Mouse (Mus musculus) hindbrain, embryonic 16.5 days (tissue): ENCODE measurements around the gene Ric8a. TPM values are rescaled to one million over a fixed set of nuclear protein-coding genes. Genes with fewer than 3 reads are reported as not detected.

ENCODE experiments used
- ATAC-seq: fragments of 200-750 bp; cut with Nextera tagmentation; 2 replicates; pipeline ENCODE4 v1.8.0; 2017; ENCODE audit warnings: moderate TSS enrichment, moderate library complexity
- H3K27ac ChIP-seq: fragments of 300-500 bp; sonication (generic); 2 replicates; pipeline ENCODE4 v1.5.1; 2014; ENCODE audit warnings: low read depth, mild to moderate bottlenecking, control low read depth, low read length, moderate library complexity
- H3K27me3 ChIP-seq: fragments of 300-500 bp; sonication (generic); replicated peaks from 2 replicates; pipeline ENCODE4 v1.6.1; 2014; ENCODE audit warnings: low read length; ENCODE audit not compliant: control insufficient read depth, insufficient read depth
- H3K36me3 ChIP-seq: fragments of 300-500 bp; sonication (generic); 2 replicates; pipeline ENCODE4 v1.6.1; 2014; ENCODE audit warnings: mild to moderate bottlenecking, low read length, moderate library complexity, mixed read lengths; ENCODE audit not compliant: control insufficient read depth, insufficient read depth
- H3K4me1 ChIP-seq: fragments of 300-500 bp; sonication (generic); 2 replicates; pipeline ENCODE4 v1.6.1; 2014; ENCODE audit warnings: low read depth, low read length; ENCODE audit not compliant: control insufficient read depth, insufficient read depth
- H3K4me2 ChIP-seq: fragments of 300-500 bp; sonication (generic); 2 replicates; pipeline ENCODE4 v1.6.1; 2014; ENCODE audit warnings: mild to moderate bottlenecking, low read length, control low read depth, moderate library complexity
- H3K4me3 ChIP-seq: fragments of 300-500 bp; sonication (generic); 2 replicates; pipeline ENCODE4 v1.5.1; 2014; ENCODE audit warnings: mild to moderate bottlenecking, low read length, control low read depth, moderate library complexity
- H3K9ac ChIP-seq: fragments of 300-500 bp; sonication (generic); 2 replicates; pipeline ENCODE4 v1.6.1; 2014; ENCODE audit warnings: low read depth, mild to moderate bottlenecking, control low read depth, low read length, moderate library complexity
- H3K9me3 ChIP-seq: fragments of 300-500 bp; sonication (generic); 2 replicates; pipeline ENCODE4 v1.6.1; 2014; ENCODE audit warnings: mild to moderate bottlenecking, low read length, moderate library complexity; ENCODE audit not compliant: control insufficient read depth
- WGBS: fragments of 180-500 bp; shearing (Covaris S2); extraction: QIAGEN DNeasy Blood & Tissue Kit; methylation state at CpG from one replicate; pipeline ENCODE4 v1.1.7; 2014; 5-methylcytosine and 5-hydroxymethylcytosine counted together
- polyA plus RNA-seq: library from polyadenylated mRNA; unstranded; fragments of >200 nt; fragmentation: Nextera tagmentation; extraction: Ambion mirVana; gene quantifications from 2 replicates; pipeline ENCODE4 v1.2.1, GENCODE M21; 2015

Ric8a gene
- polyA plus RNA-seq, 1 experiment from 2014 or later, result 112 TPM

DNA sequence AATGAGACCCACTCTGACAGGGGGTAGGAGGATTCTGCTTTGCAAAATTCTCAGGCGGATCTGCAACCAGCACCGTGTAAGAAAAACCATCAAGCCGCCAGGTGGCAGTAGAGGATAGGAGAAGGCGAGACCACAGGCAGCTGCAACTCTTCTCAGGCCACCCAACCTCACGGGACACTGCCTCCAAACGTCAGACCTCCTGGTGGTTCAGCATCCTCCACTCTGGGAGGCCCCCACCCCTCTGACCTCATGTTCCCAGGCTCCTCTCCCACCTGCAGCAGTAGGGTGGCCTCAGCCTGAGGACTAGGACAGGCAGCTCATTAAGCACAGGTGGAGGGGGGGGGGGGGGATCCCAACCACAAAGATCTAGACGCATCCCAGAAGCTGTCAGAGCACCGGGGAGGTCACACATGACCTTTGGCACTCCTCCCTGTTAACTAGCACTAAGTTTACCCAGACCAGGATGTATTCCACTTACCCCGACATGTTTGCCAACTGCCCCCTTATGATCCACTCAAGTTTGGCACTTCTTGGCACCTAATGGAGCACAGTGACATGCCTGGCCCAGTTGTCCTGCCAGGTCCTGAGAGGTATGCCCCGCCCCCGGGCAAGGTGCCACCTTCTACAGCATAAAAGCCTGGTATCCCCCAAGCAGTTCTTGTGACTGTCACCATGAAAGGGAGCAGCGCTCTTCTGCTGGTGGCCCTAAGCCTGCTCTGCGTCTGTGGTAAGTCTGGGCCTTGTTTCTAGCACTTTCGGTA lies 11.7 kb upstream of the Ric8a start, which contains the start of gene Scgb1c1:
Gene Scgb1c1 (plus strand): TSS at position 643 of the 761 bp plus-strand sequence.
- Histone ChIP-seq H3K9me3 (no peaks in the 10 kb centered on the region), H3K27ac (no peak within 1 kb of the TSS), H3K4me2 (no peak within 1 kb of the TSS), H3K4me1 (no peaks in the 10 kb centered on the region), H3K9ac (no peak within 1 kb of the TSS), H3K4me3 (no peak within 1 kb of the TSS), H3K27me3 (0 out of 2 replicates have a peak, but pooled peaks cover 6% of the 10 kb centered on the region), H3K36me3 (no peaks in the 10 kb centered on the region)
- WGBS, result 29% methylated on average over 14 of the region's 14 CpGs
- peak; percentile 85 for ATAC-seq

DNA sequence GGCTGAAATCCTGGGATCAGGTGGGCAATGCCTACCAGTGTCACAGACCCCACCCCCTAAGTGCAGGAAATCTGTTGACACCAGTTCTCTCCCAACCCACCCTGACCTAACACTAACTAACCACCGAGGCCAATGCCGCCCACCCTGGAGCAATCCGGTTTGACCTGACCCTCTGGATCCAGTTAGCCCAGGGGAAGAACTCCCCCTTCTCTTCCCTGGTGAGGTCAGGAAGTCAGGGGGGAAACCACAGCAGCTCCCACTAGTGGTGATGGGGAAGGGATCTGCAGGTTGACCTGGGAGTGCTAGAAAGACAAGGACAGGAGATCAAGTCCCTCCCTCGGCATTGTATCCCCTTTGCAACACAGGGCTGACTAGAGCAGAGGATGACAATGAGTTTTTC lies 11.1 kb upstream of the Ric8a start:
- ATAC-seq, result no peak
- WGBS, result 54% methylated on average over 4 of the region's 4 CpGs

DNA sequence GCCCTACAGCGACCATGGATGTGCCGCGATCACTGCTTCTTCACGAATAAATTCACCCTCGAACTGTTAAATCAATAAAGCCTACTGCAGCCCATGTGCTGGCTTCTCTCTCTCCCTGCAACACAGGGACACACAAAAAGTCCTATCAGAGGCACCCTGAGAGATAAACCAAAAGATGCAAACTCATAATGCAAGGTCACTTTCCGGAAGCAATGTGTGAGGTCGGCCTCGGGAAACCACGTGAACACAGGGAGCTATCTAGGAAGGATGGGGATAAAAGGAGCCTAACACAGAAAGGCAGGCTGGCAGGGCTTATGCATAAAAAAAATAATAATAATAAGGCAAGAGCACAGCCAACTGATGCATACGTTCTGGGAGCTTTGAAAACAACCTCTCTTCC lies 10.1 kb upstream of the Ric8a start:
- WGBS, result 90% methylated on average over 10 of the region's 10 CpGs
- ATAC-seq, result no peak
- H3K9ac ChIP-seq, result no peak overlapping the region

More for the DNA sequence above, 11.1 kb upstream of the Ric8a start:
- Histone ChIP-seq H3K9me3 (no peaks in the 10 kb centered on the region), H3K36me3 (no peaks in the 10 kb centered on the region), H3K4me2 (no peak overlapping the region), H3K27me3 (0 out of 2 replicates have a peak, but pooled peaks cover 6% of the 10 kb centered on the region), H3K9ac (no peak overlapping the region), H3K4me3 (no peak overlapping the region), H3K27ac (no peak overlapping the region), H3K4me1 (no peaks in the 10 kb centered on the region)

DNA sequence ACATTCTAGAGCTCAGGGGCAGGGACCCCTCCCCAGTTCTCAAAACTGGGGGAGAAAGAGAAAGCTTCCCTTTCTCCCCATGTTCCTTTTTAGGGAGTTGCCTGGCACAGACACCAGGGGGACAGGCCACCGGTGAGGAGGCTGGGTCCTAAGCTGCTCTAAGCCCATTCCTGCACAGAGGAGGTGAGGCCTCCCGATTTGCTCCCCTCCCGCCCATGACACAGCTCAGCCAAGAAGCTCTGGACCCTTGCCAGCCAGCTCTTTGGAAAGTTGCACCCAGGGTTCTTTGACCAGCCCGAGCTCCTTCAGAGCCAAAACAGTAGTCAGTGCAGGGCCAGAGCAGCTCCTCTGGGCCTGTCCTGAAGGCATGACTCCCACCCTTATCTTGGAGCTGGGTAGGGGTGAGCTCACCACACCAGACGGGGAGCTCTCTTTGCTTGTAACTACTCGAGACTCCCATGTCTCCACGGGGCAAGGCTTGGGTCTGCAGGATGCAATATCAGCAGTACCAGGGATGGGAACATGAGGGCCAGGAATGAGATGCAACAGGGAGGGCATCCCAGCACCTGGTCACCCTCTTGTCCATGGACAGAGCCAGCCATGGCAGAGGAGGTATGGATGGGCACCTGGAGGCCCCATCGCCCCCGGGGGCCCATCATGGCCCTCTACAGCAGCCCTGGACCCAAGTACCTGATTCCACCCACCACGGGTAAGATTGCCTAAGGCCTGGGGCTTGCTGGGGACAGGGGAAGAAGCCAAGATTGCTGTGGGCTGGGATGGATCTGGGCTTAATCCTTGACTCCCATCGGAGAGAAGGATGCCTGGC lies 8.8 kb upstream of the Ric8a start, which contains the start of gene Odf3:
Gene Odf3 (plus strand): TSS at position 51 of the 826 bp plus-strand sequence.
- ATAC-seq, result 0 out of 2 replicates have a peak, but pooled peaks have one; percentile 7
- peaks cover 12% of the 10 kb centered on the region for H3K36me3 ChIP-seq
- 62% methylated on average over 11 of the region's 11 CpGs for WGBS
- no peaks in the 10 kb centered on the region for H3K4me1 ChIP-seq
- H3K9me3 ChIP-seq, result no peaks in the 10 kb centered on the region
- H3K4me3 ChIP-seq, result no peak within 1 kb of the TSS
- H3K4me2 ChIP-seq, result no peak within 1 kb of the TSS
- 0 out of 2 replicates have a peak, but pooled peaks cover 3% of the 10 kb centered on the region for H3K27me3 ChIP-seq
- no peak within 1 kb of the TSS for H3K27ac ChIP-seq
- H3K9ac ChIP-seq, result no peak within 1 kb of the TSS

More for the DNA sequence above, 10.1 kb upstream of the Ric8a start:
- H3K4me2 ChIP-seq, result no peak overlapping the region
- H3K4me1 ChIP-seq, result no peaks in the 10 kb centered on the region
- 0 out of 2 replicates have a peak, but pooled peaks cover 3% of the 10 kb centered on the region for H3K27me3 ChIP-seq
- H3K36me3 ChIP-seq, result peaks cover 4% of the 10 kb centered on the region
- H3K27ac ChIP-seq, result no peak overlapping the region
- no peak overlapping the region for H3K4me3 ChIP-seq
- no peaks in the 10 kb centered on the region for H3K9me3 ChIP-seq

DNA sequence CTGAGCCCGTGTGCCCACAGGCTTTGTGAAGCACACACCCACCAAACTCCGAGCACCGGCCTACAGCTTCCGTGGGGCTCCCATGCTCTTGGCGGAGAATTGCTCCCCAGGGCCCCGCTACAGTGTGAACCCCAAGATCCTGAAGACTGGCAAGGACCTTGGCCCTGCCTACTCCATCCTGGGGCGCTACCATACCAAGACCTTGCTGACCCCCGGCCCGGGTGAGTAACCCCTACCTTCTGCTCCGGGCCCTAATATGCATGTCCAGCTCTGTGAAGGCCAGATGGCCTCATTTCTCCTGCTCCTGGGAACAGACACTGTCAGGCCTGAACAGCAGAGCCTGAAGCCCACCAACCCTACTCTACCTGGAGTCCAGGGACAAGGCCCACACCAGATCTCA lies 8.2 kb upstream of the Ric8a start:
- 95% methylated on average over 10 of the region's 10 CpGs for WGBS

DNA sequence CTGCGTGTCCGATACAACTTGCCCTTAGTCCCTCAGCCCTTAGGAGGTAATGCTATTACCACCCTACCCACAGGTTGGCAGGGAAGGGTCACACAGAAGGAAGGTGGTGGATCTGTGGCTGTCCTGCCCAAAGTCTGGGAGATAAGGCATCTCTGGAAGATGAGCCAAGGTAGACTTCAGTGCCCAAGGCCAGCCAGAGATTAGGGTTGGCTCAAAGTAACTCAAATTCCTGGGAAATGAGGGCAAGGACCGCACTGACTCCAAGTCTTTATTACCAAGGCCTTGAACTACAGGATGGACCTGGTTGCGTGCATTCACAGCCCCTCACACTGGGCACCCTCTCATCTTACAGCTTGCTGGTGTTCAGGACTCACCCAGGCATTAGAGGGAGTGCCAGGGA lies 4.8 kb upstream of the Ric8a start:
- H3K4me3 ChIP-seq, result no peak overlapping the region
- no peak overlapping the region for H3K4me2 ChIP-seq
- H3K9ac ChIP-seq, result no peak overlapping the region
- H3K27ac ChIP-seq, result no peak overlapping the region
- peaks cover 18% of the 10 kb centered on the region for H3K36me3 ChIP-seq
- ATAC-seq, result no peak
- H3K4me1 ChIP-seq, result peaks cover 8% of the 10 kb centered on the region
- H3K9me3 ChIP-seq, result no peaks in the 10 kb centered on the region
- H3K27me3 ChIP-seq, result no peaks in the 10 kb centered on the region
- whole genome bisulfite sequencing, result 93% methylated on average over 4 of the region's 4 CpGs

More for the DNA sequence above, 8.2 kb upstream of the Ric8a start:
- Histone ChIP-seq H3K4me3 (no peak overlapping the region), H3K27me3 (0 out of 2 replicates have a peak, but pooled peaks cover 3% of the 10 kb centered on the region), H3K27ac (no peak overlapping the region), H3K9ac (no peak overlapping the region), H3K4me2 (no peak overlapping the region), H3K36me3 (peaks cover 18% of the 10 kb centered on the region), H3K9me3 (no peaks in the 10 kb centered on the region), H3K4me1 (no peaks in the 10 kb centered on the region)
- no peak for ATAC-seq

DNA sequence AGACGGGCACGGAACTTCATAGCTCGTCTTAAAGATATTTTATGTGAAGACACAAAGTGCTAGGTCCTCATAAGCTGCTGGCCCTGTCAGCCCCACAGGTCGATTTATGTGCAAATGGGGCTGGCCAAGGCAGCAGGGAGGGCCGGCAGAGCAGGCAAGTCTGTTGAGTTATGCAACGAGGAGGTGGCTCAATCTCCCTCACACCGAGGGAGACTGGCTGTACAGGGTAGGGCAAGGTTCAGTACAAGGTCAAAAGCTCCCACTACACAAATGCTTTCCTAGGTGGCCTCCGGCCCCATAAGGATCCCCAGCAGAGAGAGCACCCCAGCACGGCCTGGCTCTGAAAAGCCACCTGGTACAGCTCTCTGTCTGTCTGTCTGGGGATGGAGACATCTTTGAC lies 3.4 kb upstream of the Ric8a start:
- no peak overlapping the region for H3K4me2 ChIP-seq
- no peak for ATAC-seq
- peaks cover 18% of the 10 kb centered on the region for H3K36me3 ChIP-seq
- WGBS, result 87% methylated on average over 9 of the region's 9 CpGs
- no peaks in the 10 kb centered on the region for H3K27me3 ChIP-seq
- H3K9ac ChIP-seq, result no peak overlapping the region
- H3K4me1 ChIP-seq, result peaks cover 16% of the 10 kb centered on the region
- no peaks in the 10 kb centered on the region for H3K9me3 ChIP-seq
- H3K27ac ChIP-seq, result no peak overlapping the region
- no peak overlapping the region for H3K4me3 ChIP-seq

DNA sequence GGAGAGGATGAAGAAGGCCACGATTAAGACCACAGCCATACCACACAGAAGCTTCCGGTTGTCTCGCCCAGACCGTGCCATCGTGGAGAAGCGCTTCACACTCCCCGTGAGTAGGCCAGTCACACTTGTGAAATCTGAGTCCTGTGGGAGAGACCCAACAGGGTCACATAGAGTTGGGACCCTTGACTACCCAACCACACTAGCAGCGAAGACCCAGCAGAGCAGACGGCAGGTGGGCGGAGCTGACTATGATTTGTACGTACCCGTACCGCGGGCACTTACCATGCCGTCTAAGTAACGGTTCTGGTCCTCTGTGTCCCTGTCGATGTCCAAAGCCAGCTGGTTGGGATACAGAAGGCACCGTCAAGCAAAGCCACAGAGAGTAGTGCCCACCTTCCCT lies 2.3 kb upstream of the Ric8a start:
- WGBS, result 95% methylated on average over 18 of the region's 18 CpGs
- Histone ChIP-seq H3K27ac (no peak overlapping the region), H3K9me3 (no peaks in the 10 kb centered on the region), H3K27me3 (no peaks in the 10 kb centered on the region), H3K9ac (no peak overlapping the region), H3K4me1 (peaks cover 27% of the 10 kb centered on the region), H3K4me3 (no peak overlapping the region), H3K36me3 (peaks cover 20% of the 10 kb centered on the region), H3K4me2 (no peak overlapping the region)
- no peak for ATAC-seq

DNA sequence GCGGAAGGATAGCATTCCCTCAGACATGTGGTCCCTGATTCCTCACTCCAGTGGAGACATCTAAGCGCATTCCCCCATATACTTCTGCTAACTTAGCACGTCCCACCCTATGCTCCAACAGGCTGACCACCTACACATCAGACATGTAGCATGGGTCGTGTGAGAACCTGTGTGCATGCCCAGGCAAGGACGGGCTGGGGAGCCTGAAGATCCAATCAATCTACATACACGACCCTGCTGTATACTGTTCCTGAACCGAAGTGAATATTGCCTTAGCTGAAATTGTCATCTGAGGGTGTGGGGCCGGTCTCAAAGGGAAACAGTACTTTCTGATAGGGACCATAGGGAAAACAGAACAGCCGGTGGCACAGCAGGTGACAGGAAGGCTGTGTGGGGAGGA lies 1.6 kb upstream of the Ric8a start:
- Histone ChIP-seq H3K4me1 (peaks cover 29% of the 10 kb centered on the region), H3K4me3 (peak overlapping the region; percentile 89), H3K9me3 (no peaks in the 10 kb centered on the region), H3K27me3 (no peaks in the 10 kb centered on the region), H3K4me2 (peak overlapping the region; percentile 97), H3K36me3 (peaks cover 23% of the 10 kb centered on the region), H3K27ac (no peak overlapping the region), H3K9ac (peak overlapping the region; percentile 91; the same call in 1 of the 2 replicates)
- no peak for ATAC-seq
- 82% methylated on average over 9 of the region's 9 CpGs for WGBS
